Mouse (Mus musculus) olfactory bulb, adult 2 months (tissue): ENCODE results near the gene Serhl. TPM values are rescaled to one million over a fixed set of nuclear protein-coding genes. Genes with fewer than 3 reads are reported as not detected.

Experiments used
- H3K27ac ChIP-seq: fragments of 200-500 bp; 2 replicates; pipeline ENCODE4 v1.5.1; 2012; ENCODE audit warnings: low read depth, low read length; ENCODE audit not compliant: insufficient read depth
- H3K4me1 ChIP-seq: fragments of 200-500 bp; 2 replicates; pipeline ENCODE4 v1.6.1; 2012; ENCODE audit warnings: low read length; ENCODE audit not compliant: control insufficient read depth, insufficient read depth
- H3K4me3 ChIP-seq: fragments of 200-500 bp; 2 replicates; pipeline ENCODE4 v1.5.1; 2012; ENCODE audit warnings: mild to moderate bottlenecking, low read depth, low read length, moderate library complexity; ENCODE audit not compliant: insufficient read depth
- CTCF ChIP-seq: fragments of 200-500 bp; IDR thresholded peaks from 2 replicates; pipeline ENCODE4 v1.5.1; 2012; ENCODE audit warnings: low read depth, mild to moderate bottlenecking, low read length, moderate library complexity; ENCODE audit not compliant: insufficient read depth
- POLR2A ChIP-seq: fragments of 200-500 bp; IDR thresholded peaks from 2 replicates; pipeline ENCODE4 v1.6.1; 2012; ENCODE audit warnings: mild to moderate bottlenecking, low read depth, low read length, moderate library complexity; ENCODE audit not compliant: insufficient read depth
- WGBS: fragments of 180-500 bp; shearing (Covaris S2); methylation state at CpG from one replicate; pipeline ENCODE4 v1.1.7; 2018; 5-methylcytosine and 5-hydroxymethylcytosine counted together
- polyA plus RNA-seq: library from polyadenylated mRNA; stranded (reverse); fragments of >200 nt; gene quantifications from 2 replicates; pipeline ENCODE4 v1.2.4, GENCODE M21; 2012; ENCODE audit warnings: low replicate concordance; ENCODE audit not compliant: missing spikeins, insufficient read depth, insufficient read length

Serhl gene
- polyA plus RNA-seq, 1 experiment = not detected

GRCm38 (mm10) chr15:83162001-83162400 is 72.7 kb downstream of the Serhl start:
- Histone ChIP-seq H3K4me3 (no peak overlapping the region), H3K4me1 (peaks cover 22% of the 10 kb centered on the region), H3K27ac (no peak overlapping the region)
- whole genome bisulfite sequencing = 99% methylated on average over 4 of the region's 4 CpGs
- TF ChIP-seq POLR2A = no peak
- no peak for TF ChIP-seq CTCF

GRCm38 (mm10) chr15:83162818-83163485 is 73.6 kb downstream of the Serhl start:
- no peak for TF ChIP-seq POLR2A
- no peak for TF ChIP-seq CTCF
- H3K4me3 ChIP-seq = no peak overlapping the region
- no peak overlapping the region for H3K27ac ChIP-seq
- WGBS = 96% methylated on average over 11 of the region's 11 CpGs
- peaks cover 22% of the 10 kb centered on the region for H3K4me1 ChIP-seq

GRCm38 (mm10) chr15:83164971-83165471 is 75.7 kb downstream of the Serhl start:
- peaks cover 31% of the 10 kb centered on the region for H3K4me1 ChIP-seq
- WGBS = 75% methylated on average over 5 of the region's 5 CpGs
- H3K4me3 ChIP-seq = no peak overlapping the region
- TF ChIP-seq CTCF (no peak), POLR2A (no peak)
- H3K27ac ChIP-seq = no peak overlapping the region

GRCm38 (mm10) chr15:83165526-83166315 is 76.4 kb downstream of the Serhl start:
- H3K27ac ChIP-seq = no peak overlapping the region
- TF ChIP-seq POLR2A (no peak), CTCF (no peak)
- WGBS = 96% methylated on average over 13 of the region's 13 CpGs
- H3K4me3 ChIP-seq = no peak overlapping the region
- peaks cover 34% of the 10 kb centered on the region for H3K4me1 ChIP-seq

Other genes starting within 250 kb of the Serhl start
- 82.1 TPM in 1 of 2 replicates, not detected in the other for gene Tcf20, start 101.6 kb upstream of the Serhl start, polyA plus RNA-seq
- gene Nfam1, start 56.2 kb upstream of the Serhl start, polyA plus RNA-seq = not detected in 2 replicates
- gene Rrp7a, start 33.3 kb downstream of the Serhl start, polyA plus RNA-seq = not detected in 2 replicates
- gene Poldip3, start 59.9 kb downstream of the Serhl start, polyA plus RNA-seq = not detected in 2 replicates
- gene Cyb5r3, start 83.1 kb downstream of the Serhl start, polyA plus RNA-seq = not detected in 2 replicates
- gene A4galt, start 162.3 kb downstream of the Serhl start, polyA plus RNA-seq = not detected in 2 replicates